ENCODE assay signal across 8 mouse cellular contexts in the genomic region with DNA sequence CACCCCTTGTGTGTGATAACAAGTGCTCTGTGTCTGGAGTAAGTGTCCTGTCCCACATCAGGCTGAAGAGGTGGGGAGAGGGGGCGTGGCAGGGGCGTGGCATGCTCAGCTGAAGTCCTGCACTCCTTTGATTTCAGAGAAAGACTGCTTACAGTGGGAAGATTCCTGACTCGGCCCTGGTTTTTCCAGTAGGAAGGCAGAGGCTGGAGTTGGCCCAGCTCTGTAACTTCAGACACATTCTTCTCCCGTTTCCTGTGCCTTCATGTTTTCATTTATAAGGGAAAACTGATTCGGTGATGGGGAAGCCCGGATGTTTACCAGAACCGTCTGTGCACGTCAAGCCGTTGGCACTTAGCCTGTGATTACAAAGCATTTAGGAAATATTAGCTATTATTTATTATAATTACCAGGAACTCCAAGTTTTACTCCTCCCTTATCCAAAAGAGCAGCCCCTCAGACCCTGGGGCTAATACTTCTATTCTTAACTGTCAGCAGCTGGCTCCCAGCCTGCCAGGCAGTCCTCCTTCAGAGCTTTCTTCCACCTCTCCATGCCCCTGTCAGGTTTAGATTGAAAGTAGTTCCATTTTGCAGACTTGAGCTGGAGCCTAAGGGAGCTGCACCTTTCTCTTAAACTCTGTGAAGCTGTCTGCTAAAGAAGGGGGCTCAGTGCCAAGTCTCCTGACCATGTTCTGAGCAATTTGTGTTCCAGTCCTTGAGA.
DNase-seq lines count a peak whose midpoint lies in the region; ATAC-seq lines count a peak whose summit lies in the region.

No protein-coding gene starts in this region.

- peaks cover 15% of the 10 kb centered on the region; the same call in 1 of the 2 replicates for H3K4me1 ChIP-seq in forebrain, embryonic 12.5 days
- peaks cover 6% of the 10 kb centered on the region for H3K4me1 ChIP-seq in forebrain, embryonic 16.5 days (replicated peaks; ENCODE audit: control insufficient read depth, insufficient read depth, low read length)
- peaks cover 10% of the 10 kb centered on the region; the same call in 1 of the 2 replicates for H3K4me1 ChIP-seq in forebrain, embryonic 15.5 days

- no peak overlapping the region for H3K4me3 ChIP-seq in forebrain, embryonic 12.5 days (replicated peaks)
- H3K4me3 ChIP-seq in forebrain, embryonic 16.5 days (replicated peaks; ENCODE audit: low read length), result no peak overlapping the region
- H3K4me3 ChIP-seq in forebrain, embryonic 15.5 days, result no peak overlapping the region

- no peak overlapping the region for H3K4me2 ChIP-seq in forebrain, embryonic 12.5 days
- H3K4me2 ChIP-seq in forebrain, embryonic 16.5 days (ENCODE audit: low read length), result no peak overlapping the region
- no peak overlapping the region for H3K4me2 ChIP-seq in forebrain, embryonic 15.5 days (replicated peaks)

- H3K36me3 ChIP-seq in forebrain, embryonic 12.5 days (replicated peaks), result no peaks in the 10 kb centered on the region
- H3K36me3 ChIP-seq in forebrain, embryonic 16.5 days (ENCODE audit: control insufficient read depth, insufficient read depth), result no peaks in the 10 kb centered on the region
- H3K36me3 ChIP-seq in forebrain, embryonic 15.5 days, result no peaks in the 10 kb centered on the region

- WGBS in forebrain, embryonic 12.5 days, result 58% methylated on average over 9 of the region's 9 CpGs
- WGBS in forebrain, embryonic 16.5 days, result 44% methylated on average over 9 of the region's 9 CpGs
- 38% methylated on average over 9 of the region's 9 CpGs for WGBS in forebrain, embryonic 15.5 days

- no peak overlapping the region for H3K9ac ChIP-seq in forebrain, embryonic 12.5 days
- no peak overlapping the region for H3K9ac ChIP-seq in forebrain, embryonic 16.5 days (replicated peaks; ENCODE audit: low read depth, low read length)
- H3K9ac ChIP-seq in forebrain, embryonic 15.5 days (replicated peaks), result no peak overlapping the region

- ATAC-seq in forebrain, embryonic 12.5 days (ENCODE audit: low FRiP score), result no peak
- ATAC-seq in forebrain, embryonic 16.5 days, result no peak
- ATAC-seq in CD4-positive, CD25-positive, alpha-beta regulatory T cell, adult 4 months, result no peak
- no peak for ATAC-seq in forebrain, embryonic 15.5 days (replicated peaks)

- peak; percentile 16 for DNase-seq in embryo, embryonic 10.5 days (ENCODE audit: low spot score)
- peak; percentile 69 for DNase-seq in kidney, postnatal 14 days
- peak; percentile 32 for DNase-seq in lung, postnatal 25 days (ENCODE audit: low spot score)
- DNase-seq in cerebellum, adult 9-10 months, result no peak

- H3K9me3 ChIP-seq in forebrain, embryonic 12.5 days, result peaks cover 8% of the 10 kb centered on the region
- peaks cover 6% of the 10 kb centered on the region; the same call in 1 of the 2 replicates for H3K9me3 ChIP-seq in forebrain, embryonic 16.5 days (ENCODE audit: control insufficient read depth, low read length)
- no peaks in the 10 kb centered on the region for H3K9me3 ChIP-seq in forebrain, embryonic 15.5 days

- 0 out of 2 replicates have a peak overlapping the region, but pooled peaks have one; percentile 26 for H3K27ac ChIP-seq in forebrain, embryonic 12.5 days
- no peak overlapping the region for H3K27ac ChIP-seq in forebrain, embryonic 16.5 days (ENCODE audit: low read length)
- H3K27ac ChIP-seq in forebrain, embryonic 15.5 days (replicated peaks), result no peak overlapping the region

- no peaks in the 10 kb centered on the region for H3K27me3 ChIP-seq in forebrain, embryonic 12.5 days
- no peaks in the 10 kb centered on the region for H3K27me3 ChIP-seq in forebrain, embryonic 16.5 days (replicated peaks; ENCODE audit: control insufficient read depth, insufficient read depth, low read length)
- no peaks in the 10 kb centered on the region for H3K27me3 ChIP-seq in forebrain, embryonic 15.5 days
